Comparison of ENCODE assay signal across 20 mouse cellular contexts in the genomic region with DNA sequence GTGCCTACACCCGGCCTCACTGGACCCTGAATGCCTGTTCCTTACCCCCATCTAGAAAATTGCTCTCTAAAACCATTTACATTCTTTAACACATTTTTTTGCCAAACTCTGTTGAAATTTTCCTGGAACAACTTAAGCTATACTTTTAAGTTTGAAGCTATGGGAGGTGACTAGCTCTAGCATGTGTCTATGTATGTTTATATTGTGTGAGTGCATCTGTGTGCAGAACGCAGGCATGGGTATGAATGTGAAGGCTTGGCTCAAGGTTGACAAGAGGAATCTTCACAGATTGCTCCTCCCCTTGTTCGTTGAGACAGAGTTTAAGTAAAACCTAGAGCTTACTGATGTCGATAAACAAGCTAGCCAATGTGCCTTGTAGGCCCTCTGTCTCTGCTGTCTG.
"Had no signal": no experiment of that assay in that cellular context is flagged by ENCODE, and none has a peak within 500 bp of the region (broad histone marks: within the 10 kb centered on the region; RNA-seq: fewer than 3 reads in every experiment).

No protein-coding gene starts in this region.

- ATAC-seq: liver, embryonic 12.5 days; midbrain, embryonic 16.5 days had no signal

- H3K4me1 ChIP-seq: liver, embryonic 12.5 days; midbrain, embryonic 10.5 days; midbrain, embryonic 12.5 days; neural tube, embryonic 13.5 days; neural tube, embryonic 15.5 days had no signal

- DNase-seq: lung, adult 2 months; lung, postnatal 14 days; lung, postnatal 4 days; midbrain, embryonic 14.5 days; retina, postnatal 1 day; right cerebral cortex, adult 18-20 months; right cerebral cortex, postnatal 25 days; right cerebral cortex, postnatal 4 days; spleen, adult 18-20 months; thymus, adult 18-20 months; thymus, postnatal 14 days; thymus, postnatal 36 days had no signal

- H3K27ac ChIP-seq: liver, embryonic 12.5 days; liver, embryonic 14.5 days; midbrain, embryonic 10.5 days; midbrain, embryonic 12.5 days; neural tube, embryonic 13.5 days; neural tube, embryonic 15.5 days had no signal

- H3K4me3 ChIP-seq: liver, embryonic 12.5 days; midbrain, embryonic 10.5 days; midbrain, embryonic 12.5 days; myocyte; neural tube, embryonic 13.5 days; neural tube, embryonic 15.5 days had no signal

- H3K9ac ChIP-seq: liver, embryonic 12.5 days; liver, embryonic 14.5 days; midbrain, embryonic 12.5 days; neural tube, embryonic 13.5 days; neural tube, embryonic 15.5 days had no signal

- H3K36me3 ChIP-seq: liver, embryonic 12.5 days; midbrain, embryonic 10.5 days; midbrain, embryonic 12.5 days; neural tube, embryonic 13.5 days; neural tube, embryonic 15.5 days had no signal

- H3K27me3 ChIP-seq: liver, embryonic 12.5 days; midbrain, embryonic 12.5 days; neural tube, embryonic 13.5 days; neural tube, embryonic 15.5 days had no signal

- H3K9me3 ChIP-seq: liver, embryonic 12.5 days; midbrain, embryonic 10.5 days; midbrain, embryonic 12.5 days; neural tube, embryonic 13.5 days; neural tube, embryonic 15.5 days had no signal

- H3K4me2 ChIP-seq: liver, embryonic 12.5 days; midbrain, embryonic 12.5 days; neural tube, embryonic 13.5 days; neural tube, embryonic 15.5 days had no signal
